Mouse (Mus musculus) cerebellum, adult 9-11 months (tissue): ENCODE data around the gene Rcor3.

Experiments used
- DNase-seq: peaks from one replicate; pipeline ENCODE4 v3.0.0; 2022

The Rcor3 gene

DNA sequence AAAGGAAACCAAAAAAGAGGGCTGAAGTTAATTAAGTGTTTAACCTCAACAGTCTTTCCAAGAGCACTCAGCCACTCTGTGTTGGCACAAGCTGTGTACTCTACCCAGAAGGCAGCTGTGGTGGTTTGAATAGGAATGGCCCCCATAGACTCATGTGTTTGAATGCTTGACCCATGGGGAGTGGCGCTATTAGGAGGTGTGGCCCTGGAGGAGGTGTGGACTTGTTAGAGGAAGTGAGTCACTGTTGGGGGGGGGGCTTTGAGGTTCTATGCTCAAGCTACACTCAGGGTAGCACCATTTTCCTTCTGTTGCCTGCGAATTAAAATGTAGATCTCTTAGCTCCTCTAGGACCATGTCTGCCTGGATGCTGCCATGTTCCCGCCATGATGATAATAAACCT lies 70.9 kb downstream of the Rcor3 start:
- no peak for DNase-seq

DNA sequence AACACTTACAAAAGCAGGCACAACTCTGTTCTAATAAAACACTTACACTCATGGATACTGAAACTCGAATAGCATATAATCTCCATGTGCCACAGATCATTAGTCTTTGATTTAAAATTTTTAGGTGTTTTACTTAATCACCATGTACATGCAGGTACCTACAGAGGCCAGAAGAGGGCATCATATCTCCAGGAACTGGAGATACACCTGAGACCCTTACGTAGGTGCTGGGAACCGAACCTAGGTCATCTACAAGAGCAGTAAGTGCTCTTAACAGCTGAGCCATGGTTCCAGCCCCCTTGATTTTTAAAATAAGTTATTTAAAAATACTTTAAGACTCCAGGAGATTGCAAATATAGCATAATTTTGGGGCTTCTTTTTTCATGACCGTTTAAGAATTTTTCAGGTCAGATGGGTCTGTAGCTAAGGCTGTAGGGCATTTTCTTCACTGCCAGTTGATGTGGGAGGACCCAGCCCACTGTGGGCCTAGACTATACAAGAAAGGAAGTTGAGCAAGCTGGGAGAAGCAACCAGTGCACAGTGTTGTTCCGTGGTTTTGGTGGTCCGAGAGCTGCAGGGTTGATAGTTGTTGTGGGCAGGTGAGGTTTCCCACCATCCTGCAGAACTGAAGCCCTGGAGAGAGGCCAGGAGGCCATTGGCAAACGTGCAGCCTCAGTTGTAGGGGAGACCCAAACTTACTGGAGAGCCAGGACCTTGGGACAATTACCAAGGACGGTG lies 74.5 kb downstream of the Rcor3 start:
- DNase-seq = no peak

DNA sequence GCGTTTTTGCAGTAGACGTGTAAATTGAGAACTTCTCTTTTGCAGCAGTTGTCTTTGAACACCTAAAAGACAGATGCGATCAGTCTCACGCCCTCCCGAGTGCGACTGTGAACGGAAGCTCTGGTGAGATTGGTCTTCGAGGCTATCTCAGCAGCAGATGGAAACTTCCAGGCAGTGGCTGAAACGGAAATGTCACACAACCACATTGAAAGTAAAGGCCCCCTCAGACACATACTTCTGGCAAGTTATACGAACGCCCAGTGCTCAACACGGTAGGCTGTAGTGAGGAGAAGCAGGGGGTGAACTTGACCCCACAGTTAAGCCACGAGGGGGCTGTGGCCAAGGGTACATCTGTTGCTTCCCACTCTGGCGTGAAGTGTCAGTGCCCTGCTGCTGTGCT lies 75.2 kb downstream of the Rcor3 start:
- DNase-seq = no peak

DNA sequence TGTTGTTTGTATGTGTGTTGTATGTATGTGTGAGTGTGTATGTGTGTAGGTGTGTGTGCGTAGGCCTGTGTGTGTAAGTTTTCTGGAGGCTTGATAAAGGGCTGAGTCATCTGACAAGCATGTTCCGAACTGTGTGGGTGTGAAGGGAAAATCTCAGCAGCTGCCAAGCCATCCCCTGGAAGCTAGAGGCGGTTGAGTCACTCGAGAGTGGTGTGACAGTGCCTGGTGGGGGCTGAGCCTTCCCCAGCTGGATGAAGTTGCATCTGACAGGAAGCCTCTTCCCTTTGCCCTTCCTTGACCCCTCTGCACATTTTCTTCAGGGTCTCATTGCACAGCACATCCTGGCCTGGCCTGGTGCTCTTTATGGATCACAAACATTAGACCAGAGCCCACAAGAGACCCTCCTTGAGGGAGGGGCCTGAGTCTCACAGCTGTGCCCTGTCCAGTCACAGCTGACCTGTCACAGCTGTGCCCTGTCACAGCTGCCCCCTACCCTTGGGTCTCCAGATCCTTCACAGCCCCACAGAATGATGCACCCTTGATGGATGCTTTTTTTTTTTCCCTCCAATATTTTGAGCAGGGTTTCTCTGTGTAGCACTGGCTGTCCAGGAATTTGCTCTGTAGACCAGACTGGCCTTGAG lies 76.1 kb downstream of the Rcor3 start:
- DNase-seq = no peak

DNA sequence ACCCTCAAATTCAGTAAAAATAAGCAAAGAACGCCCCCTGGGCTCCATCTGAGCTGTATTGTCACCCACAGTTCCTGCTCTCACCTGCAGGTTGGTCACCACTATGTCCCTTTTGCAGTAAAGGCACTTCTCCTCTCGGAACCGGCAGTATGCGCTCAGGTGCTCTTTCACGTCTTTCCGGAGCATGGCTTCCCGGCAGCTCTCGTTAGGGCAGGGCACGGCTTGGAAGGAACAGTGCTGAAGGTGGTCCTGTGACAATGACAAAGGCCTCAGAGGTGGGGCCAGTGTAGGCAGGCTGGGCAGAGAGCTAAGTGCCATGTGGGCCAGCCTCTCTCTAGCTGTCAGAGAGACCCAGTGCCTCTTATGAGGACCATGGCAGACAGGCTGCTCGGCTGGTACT lies 79.0 kb downstream of the Rcor3 start:
- no peak for DNase-seq

DNA sequence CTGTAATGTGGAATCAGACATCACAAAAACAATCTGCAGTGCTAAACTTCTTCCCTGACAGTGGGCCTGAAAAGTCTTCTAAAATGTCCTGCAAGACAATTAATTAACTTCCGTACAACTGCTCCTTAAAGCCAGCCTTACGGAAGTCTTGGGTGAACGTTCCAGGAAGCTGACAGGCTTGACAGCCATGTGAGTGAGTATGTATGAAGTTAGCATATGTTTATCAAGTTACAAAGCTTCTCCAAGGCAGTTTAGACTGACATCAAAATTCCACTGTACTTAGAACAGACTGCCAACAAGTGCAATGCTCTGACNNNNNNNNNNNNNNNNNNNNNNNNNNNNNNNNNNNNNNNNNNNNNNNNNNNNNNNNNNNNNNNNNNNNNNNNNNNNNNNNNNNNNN lies 84.1 kb downstream of the Rcor3 start:
- DNase-seq = no peak

DNA sequence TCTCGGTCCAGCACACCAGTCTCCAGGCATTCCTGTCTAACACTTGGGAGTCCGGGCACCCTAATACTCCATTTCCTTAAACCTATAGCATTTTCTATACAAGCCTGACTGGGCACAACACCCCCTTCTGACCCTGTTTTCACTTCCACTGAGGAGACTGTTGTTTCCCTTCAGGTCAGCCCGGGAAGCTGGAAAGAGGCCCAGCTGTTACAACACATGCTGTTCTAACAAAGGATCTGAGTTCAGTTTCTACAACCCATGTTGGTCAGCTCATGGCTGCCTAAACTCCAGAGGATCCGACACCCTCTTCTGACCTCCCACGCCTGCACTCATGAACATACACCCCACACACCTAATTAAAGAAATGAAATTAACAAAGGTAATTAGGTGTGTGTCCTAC lies 84.9 kb downstream of the Rcor3 start:
- DNase-seq = no peak

DNA sequence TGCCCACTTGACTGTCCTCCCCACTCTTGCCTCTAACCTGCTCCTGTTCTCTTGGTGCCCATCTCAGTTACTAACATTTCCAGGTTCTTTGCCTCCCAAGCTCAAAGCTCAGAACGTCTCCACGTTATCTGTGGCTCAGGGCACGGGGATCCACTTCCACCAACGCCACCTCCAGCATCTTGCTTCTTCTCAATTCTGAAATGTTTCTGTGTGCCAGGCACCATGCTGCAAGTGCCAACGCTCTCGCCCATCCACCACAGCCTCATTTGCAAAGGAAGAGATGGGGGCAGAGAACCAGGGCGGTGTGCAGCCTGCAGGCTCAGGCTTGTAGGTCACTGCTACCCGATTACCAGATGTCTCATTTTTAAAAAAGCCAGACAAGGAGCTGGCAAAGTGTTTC lies 85.4 kb downstream of the Rcor3 start:
- DNase-seq = no peak
